Mouse (Mus musculus) neural tube, postnatal 0 days (tissue): Measurements from ENCODE around the gene Cyp4f40. TPM values are rescaled to one million over a fixed set of nuclear protein-coding genes. Genes with fewer than 3 reads are reported as not detected.

ENCODE experiments used
- polyA plus RNA-seq: library from polyadenylated mRNA; unstranded; fragments of >200 nt; fragmentation: Nextera tagmentation; extraction: Ambion mirVana; gene quantifications from 2 replicates; pipeline ENCODE4 v1.2.1, GENCODE M21; 2015

Cyp4f40 gene
- polyA plus RNA-seq: 0.15 TPM in 1 of 2 replicates, not detected in the other

GRCm38 (mm10) chr17:32658712-32659111, at the start of gene Cyp4f40:
Cyp4f40 (plus strand) TSS chr17:32658900.

GRCm38 (mm10) chr17:32621018-32621417, 37.7 kb upstream of the Cyp4f40 start, which contains the start of gene Cyp4f37:
Cyp4f37 (plus strand) TSS chr17:32621309.

DNA sequence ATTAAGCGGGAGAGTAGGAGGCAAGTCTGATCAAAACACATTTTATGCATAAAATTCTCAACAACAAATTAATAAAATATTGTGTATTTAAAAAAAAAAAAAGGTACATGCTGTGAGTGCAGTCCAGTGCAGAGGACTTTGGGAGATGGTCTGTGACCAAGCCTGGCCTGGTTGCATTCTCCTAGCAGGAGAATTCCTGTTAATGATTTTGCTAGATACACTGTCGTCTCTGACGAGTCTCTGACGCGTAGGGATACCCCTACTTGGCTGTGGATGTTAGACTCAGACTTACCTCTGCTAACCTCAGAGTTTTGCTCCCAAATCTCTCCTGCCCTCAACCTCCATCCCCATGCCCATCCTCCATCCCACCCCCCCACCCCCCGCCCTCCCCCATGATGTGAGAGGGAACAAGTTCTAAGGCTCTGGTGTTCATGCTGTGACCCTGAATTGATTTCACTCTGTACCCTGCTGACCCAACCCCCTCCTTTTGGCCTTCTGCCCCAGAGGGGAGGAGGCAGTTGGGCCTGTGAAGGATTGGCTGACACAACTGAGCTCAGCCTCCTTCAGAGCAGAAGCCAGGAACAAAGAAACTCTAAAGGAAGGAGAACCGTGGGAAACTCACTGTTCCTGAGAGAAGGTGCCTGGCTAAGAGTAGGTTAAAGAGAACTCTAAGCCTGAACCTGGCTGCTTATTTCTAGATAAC, 26.5 kb downstream of the Cyp4f40 start, which contains the start of gene Cyp4f15:
Cyp4f15 (plus strand) TSS at position 580 of the 703 bp plus-strand sequence.

Other genes with a start within 250 kb of the Cyp4f40 start
- gene Pglyrp2, start 234.7 kb upstream of the Cyp4f40 start, polyA plus RNA-seq: not detected in 2 replicates
- gene Cyp4f39, start 206.2 kb upstream of the Cyp4f40 start, polyA plus RNA-seq: 1.3 and 1.4 TPM in 2 replicates
- 10.0 and 10.3 TPM in 2 replicates for gene Cyp4f17, start 152.8 kb upstream of the Cyp4f40 start, polyA plus RNA-seq
- gene Cyp4f16, start 122.3 kb upstream of the Cyp4f40 start, polyA plus RNA-seq: 15.5 and 16.3 TPM in 2 replicates
- 1.0 and 1.1 TPM in 2 replicates for gene Cyp4f37, start 37.6 kb upstream of the Cyp4f40 start, polyA plus RNA-seq
- 3.8 and 4.6 TPM in 2 replicates for gene Cyp4f15, start 26.7 kb downstream of the Cyp4f40 start, polyA plus RNA-seq
- 29.8 and 35.1 TPM in 2 replicates for gene Zfp871, start 129.4 kb downstream of the Cyp4f40 start, polyA plus RNA-seq
- gene Zfp811, start 151.0 kb downstream of the Cyp4f40 start, polyA plus RNA-seq: 20.7 and 24.6 TPM in 2 replicates
- gene Zfp799, start 171.4 kb downstream of the Cyp4f40 start, polyA plus RNA-seq: 10.5 and 10.8 TPM in 2 replicates
- gene Zfp870, start 232.7 kb downstream of the Cyp4f40 start, polyA plus RNA-seq: 4.1 and 7.3 TPM in 2 replicates